Mouse (Mus musculus): ENCODE results near the gene Artn. TPM values are rescaled to one million over a fixed set of nuclear protein-coding genes. Genes with fewer than 3 reads are reported as not detected.

Artn gene
- polyA plus RNA-seq, 1 experiment from 2014 or later = 2.0 TPM

GRCm38 (mm10) chr4:117912685-117913273 lies 16.8 kb downstream of the Artn start:
- no peaks in the 10 kb centered on the region for H3K36me3 ChIP-seq (replicated peaks; ENCODE audit: control insufficient read depth, insufficient read depth, low read depth, low read length)
- no peak overlapping the region for H3K27ac ChIP-seq (replicated peaks; ENCODE audit: low read depth, low read length)
- no peak overlapping the region for H3K9ac ChIP-seq (replicated peaks; ENCODE audit: low read length)
- no peak overlapping the region for H3K4me3 ChIP-seq (ENCODE audit: low read depth, low read length)
- no peaks in the 10 kb centered on the region for H3K9me3 ChIP-seq (replicated peaks; ENCODE audit: control insufficient read depth, low read length)
- H3K4me1 ChIP-seq (ENCODE audit: control insufficient read depth, insufficient read depth, low read length) = peaks cover 4% of the 10 kb centered on the region; the same call in 1 of the 2 replicates
- no peaks in the 10 kb centered on the region for H3K27me3 ChIP-seq (ENCODE audit: control insufficient read depth, insufficient read depth, low read length)
- no peak overlapping the region for H3K4me2 ChIP-seq (ENCODE audit: low read depth, low read length)
- ATAC-seq (replicated peaks; ENCODE audit: insufficient number of reproducible peaks, low FRiP score, low TSS enrichment, low read depth) = no peak
- 49% methylated on average over 7 of the region's 7 CpGs for WGBS
- DNase-seq (ENCODE audit: low spot score) = no peak

GRCm38 (mm10) chr4:117912131-117912561 lies 17.4 kb downstream of the Artn start:
- no peaks in the 10 kb centered on the region for H3K36me3 ChIP-seq (replicated peaks; ENCODE audit: control insufficient read depth, insufficient read depth, low read depth, low read length)
- whole genome bisulfite sequencing = 93% methylated on average over 13 of the region's 13 CpGs
- H3K4me3 ChIP-seq (ENCODE audit: low read depth, low read length) = no peak overlapping the region
- peaks cover 4% of the 10 kb centered on the region; the same call in 1 of the 2 replicates for H3K4me1 ChIP-seq (ENCODE audit: control insufficient read depth, insufficient read depth, low read length)
- H3K4me2 ChIP-seq (ENCODE audit: low read depth, low read length) = no peak overlapping the region
- no peak overlapping the region for H3K27ac ChIP-seq (replicated peaks; ENCODE audit: low read depth, low read length)
- H3K9ac ChIP-seq (replicated peaks; ENCODE audit: low read length) = no peak overlapping the region
- H3K27me3 ChIP-seq (ENCODE audit: control insufficient read depth, insufficient read depth, low read length) = no peaks in the 10 kb centered on the region
- DNase-seq (ENCODE audit: low spot score) (no peak), ATAC-seq (replicated peaks; ENCODE audit: insufficient number of reproducible peaks, low FRiP score, low TSS enrichment, low read depth) (no peak)
- H3K9me3 ChIP-seq (replicated peaks; ENCODE audit: control insufficient read depth, low read length) = no peaks in the 10 kb centered on the region

- no peak overlapping the region for H3K4me3 ChIP-seq (ENCODE audit: low read depth, low read length)
- H3K27ac ChIP-seq (replicated peaks; ENCODE audit: low read depth, low read length) = 0 out of 2 replicates have a peak overlapping the region, but pooled peaks have one; percentile 35
- no peak overlapping the region for H3K9ac ChIP-seq (replicated peaks; ENCODE audit: low read length)
- 77% methylated on average over 8 of the region's 8 CpGs for WGBS
- peaks cover 2% of the 10 kb centered on the region; the same call in 1 of the 2 replicates for H3K36me3 ChIP-seq (replicated peaks; ENCODE audit: control insufficient read depth, insufficient read depth, low read depth, low read length)
- no peaks in the 10 kb centered on the region for H3K9me3 ChIP-seq (replicated peaks; ENCODE audit: control insufficient read depth, low read length)
- no peak for ATAC-seq (replicated peaks; ENCODE audit: insufficient number of reproducible peaks, low FRiP score, low TSS enrichment, low read depth)
- peaks cover 3% of the 10 kb centered on the region; the same call in 1 of the 2 replicates for H3K4me1 ChIP-seq (ENCODE audit: control insufficient read depth, insufficient read depth, low read length)
- H3K4me2 ChIP-seq (ENCODE audit: low read depth, low read length) = no peak overlapping the region; the same call in 1 of the 2 replicates
- no peak for DNase-seq (ENCODE audit: low spot score)
- no peaks in the 10 kb centered on the region for H3K27me3 ChIP-seq (ENCODE audit: control insufficient read depth, insufficient read depth, low read length)
These were observed 20.6 kb downstream of the Artn start for GRCm38 (mm10) chr4:117908834-117909453.

GRCm38 (mm10) chr4:117906196-117906595 lies 23.4 kb downstream of the Artn start:
- no peaks in the 10 kb centered on the region for H3K9me3 ChIP-seq (replicated peaks; ENCODE audit: control insufficient read depth, low read length)
- no peak overlapping the region for H3K4me3 ChIP-seq (ENCODE audit: low read depth, low read length)
- no peak overlapping the region for H3K27ac ChIP-seq (replicated peaks; ENCODE audit: low read depth, low read length)
- peaks cover 8% of the 10 kb centered on the region for H3K36me3 ChIP-seq (replicated peaks; ENCODE audit: control insufficient read depth, insufficient read depth, low read depth, low read length)
- ATAC-seq (replicated peaks; ENCODE audit: insufficient number of reproducible peaks, low FRiP score, low TSS enrichment, low read depth) (no peak), DNase-seq (ENCODE audit: low spot score) (no peak)
- H3K27me3 ChIP-seq (ENCODE audit: control insufficient read depth, insufficient read depth, low read length) = no peaks in the 10 kb centered on the region
- H3K4me2 ChIP-seq (ENCODE audit: low read depth, low read length) = no peak overlapping the region
- WGBS = 93% methylated on average over 3 of the region's 3 CpGs
- H3K4me1 ChIP-seq (ENCODE audit: control insufficient read depth, insufficient read depth, low read length) = no peaks in the 10 kb centered on the region
- no peak overlapping the region for H3K9ac ChIP-seq (replicated peaks; ENCODE audit: low read length)

GRCm38 (mm10) chr4:117904761-117905160 lies 24.8 kb downstream of the Artn start:
- Histone ChIP-seq H3K36me3 (replicated peaks; ENCODE audit: control insufficient read depth, insufficient read depth, low read depth, low read length) (peaks cover 8% of the 10 kb centered on the region), H3K4me2 (ENCODE audit: low read depth, low read length) (no peak overlapping the region), H3K9me3 (replicated peaks; ENCODE audit: control insufficient read depth, low read length) (no peaks in the 10 kb centered on the region), H3K27ac (replicated peaks; ENCODE audit: low read depth, low read length) (no peak overlapping the region), H3K27me3 (ENCODE audit: control insufficient read depth, insufficient read depth, low read length) (no peaks in the 10 kb centered on the region), H3K4me1 (ENCODE audit: control insufficient read depth, insufficient read depth, low read length) (no peaks in the 10 kb centered on the region), H3K4me3 (ENCODE audit: low read depth, low read length) (no peak overlapping the region), H3K9ac (replicated peaks; ENCODE audit: low read length) (no peak overlapping the region)
- ATAC-seq (replicated peaks; ENCODE audit: insufficient number of reproducible peaks, low FRiP score, low TSS enrichment, low read depth) (no peak), DNase-seq (ENCODE audit: low spot score) (no peak)
- 95% methylated on average over 8 of the region's 8 CpGs for WGBS

- Histone ChIP-seq H3K4me2 (ENCODE audit: low read depth, low read length) (no peak overlapping the region), H3K4me3 (ENCODE audit: low read depth, low read length) (no peak overlapping the region), H3K4me1 (ENCODE audit: control insufficient read depth, insufficient read depth, low read length) (no peaks in the 10 kb centered on the region), H3K9ac (replicated peaks; ENCODE audit: low read length) (no peak overlapping the region), H3K27me3 (ENCODE audit: control insufficient read depth, insufficient read depth, low read length) (no peaks in the 10 kb centered on the region), H3K27ac (replicated peaks; ENCODE audit: low read depth, low read length) (no peak overlapping the region), H3K36me3 (replicated peaks; ENCODE audit: control insufficient read depth, insufficient read depth, low read depth, low read length) (peaks cover 8% of the 10 kb centered on the region), H3K9me3 (replicated peaks; ENCODE audit: control insufficient read depth, low read length) (no peaks in the 10 kb centered on the region)
- no peak for ATAC-seq (replicated peaks; ENCODE audit: insufficient number of reproducible peaks, low FRiP score, low TSS enrichment, low read depth)
- WGBS = 89% methylated on average over 10 of the region's 10 CpGs
- no peak for DNase-seq (ENCODE audit: low spot score)
These were observed 25.5 kb downstream of the Artn start for GRCm38 (mm10) chr4:117904094-117904493.

GRCm38 (mm10) chr4:117898111-117898510 lies 31.5 kb downstream of the Artn start:
- DNase-seq (ENCODE audit: low spot score) (no peak), ATAC-seq (replicated peaks; ENCODE audit: insufficient number of reproducible peaks, low FRiP score, low TSS enrichment, low read depth) (no peak)
- no peaks in the 10 kb centered on the region for H3K27me3 ChIP-seq (ENCODE audit: control insufficient read depth, insufficient read depth, low read length)
- no peak overlapping the region for H3K9ac ChIP-seq (replicated peaks; ENCODE audit: low read length)
- no peak overlapping the region for H3K4me3 ChIP-seq (ENCODE audit: low read depth, low read length)
- no peak overlapping the region for H3K27ac ChIP-seq (replicated peaks; ENCODE audit: low read depth, low read length)
- no peaks in the 10 kb centered on the region for H3K4me1 ChIP-seq (ENCODE audit: control insufficient read depth, insufficient read depth, low read length)
- WGBS = 89% methylated on average over 3 of the region's 3 CpGs
- H3K36me3 ChIP-seq (replicated peaks; ENCODE audit: control insufficient read depth, insufficient read depth, low read depth, low read length) = peaks cover 8% of the 10 kb centered on the region
- H3K4me2 ChIP-seq (ENCODE audit: low read depth, low read length) = no peak overlapping the region
- no peaks in the 10 kb centered on the region for H3K9me3 ChIP-seq (replicated peaks; ENCODE audit: control insufficient read depth, low read length)

- 91% methylated on average over 6 of the region's 6 CpGs for WGBS
These were observed 33.5 kb downstream of the Artn start for GRCm38 (mm10) chr4:117896031-117896430.

More at GRCm38 (mm10) chr4:117896031-117896430, 33.5 kb downstream of the Artn start:
- H3K9me3 ChIP-seq (replicated peaks; ENCODE audit: control insufficient read depth, low read length) = no peaks in the 10 kb centered on the region
- no peaks in the 10 kb centered on the region for H3K27me3 ChIP-seq (ENCODE audit: control insufficient read depth, insufficient read depth, low read length)
- H3K36me3 ChIP-seq (replicated peaks; ENCODE audit: control insufficient read depth, insufficient read depth, low read depth, low read length) = peaks cover 3% of the 10 kb centered on the region; the same call in 1 of the 2 replicates
- H3K4me3 ChIP-seq (ENCODE audit: low read depth, low read length) = no peak overlapping the region
- no peak overlapping the region for H3K4me2 ChIP-seq (ENCODE audit: low read depth, low read length)
- H3K9ac ChIP-seq (replicated peaks; ENCODE audit: low read length) = no peak overlapping the region
- no peaks in the 10 kb centered on the region for H3K4me1 ChIP-seq (ENCODE audit: control insufficient read depth, insufficient read depth, low read length)
- ATAC-seq (replicated peaks; ENCODE audit: insufficient number of reproducible peaks, low FRiP score, low TSS enrichment, low read depth) = no peak
- DNase-seq (ENCODE audit: low spot score) = no peak
- H3K27ac ChIP-seq (replicated peaks; ENCODE audit: low read depth, low read length) = no peak overlapping the region

Measured in embryonic facial prominence, embryonic 11.5 days (tissue).